Mouse (Mus musculus) embryonic facial prominence, embryonic 15.5 days (tissue): ENCODE data around the gene Klhl35. TPM values are rescaled to one million over a fixed set of nuclear protein-coding genes. Genes with fewer than 3 reads are reported as not detected.

ENCODE experiments used
- ATAC-seq: fragments of 200-750 bp; cut with Nextera tagmentation; 2 replicates; pipeline ENCODE4 v1.8.0; 2017; ENCODE audit warnings: low read depth, moderate TSS enrichment; ENCODE audit not compliant: insufficient number of reproducible peaks, low FRiP score, low TSS enrichment
- H3K27ac ChIP-seq: fragments of 300-500 bp; sonication (generic); replicated peaks from 2 replicates; pipeline ENCODE4 v1.5.1; 2015; ENCODE audit warnings: mild to moderate bottlenecking, inconsistent platforms
- H3K27me3 ChIP-seq: fragments of 300-500 bp; sonication (generic); 2 replicates; pipeline ENCODE4 v1.6.1; 2015; ENCODE audit warnings: inconsistent platforms
- H3K36me3 ChIP-seq: fragments of 300-500 bp; sonication (generic); 2 replicates; pipeline ENCODE4 v1.6.1; 2015; ENCODE audit warnings: mild to moderate bottlenecking, inconsistent platforms
- H3K4me1 ChIP-seq: fragments of 300-500 bp; sonication (generic); 2 replicates; pipeline ENCODE4 v1.6.1; 2015; ENCODE audit warnings: inconsistent platforms
- H3K4me2 ChIP-seq: fragments of 300-500 bp; sonication (generic); replicated peaks from 2 replicates; pipeline ENCODE4 v1.6.1; 2015; ENCODE audit warnings: mild to moderate bottlenecking, inconsistent platforms
- H3K4me3 ChIP-seq: fragments of 300-500 bp; sonication (generic); replicated peaks from 2 replicates; pipeline ENCODE4 v1.5.1; 2015; ENCODE audit warnings: mild to moderate bottlenecking, inconsistent platforms
- H3K9ac ChIP-seq: fragments of 300-500 bp; sonication (generic); 2 replicates; pipeline ENCODE4 v1.6.1; 2015; ENCODE audit warnings: inconsistent platforms
- H3K9me3 ChIP-seq: fragments of 300-500 bp; sonication (generic); replicated peaks from 2 replicates; pipeline ENCODE4 v1.6.1; 2016; ENCODE audit warnings: inconsistent platforms
- WGBS: fragments of 180-500 bp; shearing (Covaris S2); methylation state at CpG from one replicate; pipeline ENCODE4 v1.1.7; 2015; 5-methylcytosine and 5-hydroxymethylcytosine counted together
- polyA plus RNA-seq: library from polyadenylated mRNA; unstranded; fragments of >200 nt; fragmentation: Nextera tagmentation; extraction: Ambion mirVana; gene quantifications from 2 replicates; pipeline ENCODE4 v1.2.1, GENCODE M21; 2015

Klhl35 gene
- polyA plus RNA-seq, 1 experiment from 2014 or later: 0.96 TPM

GRCm38 (mm10) chr7:99434672-99435250 lies 31.0 kb upstream of the Klhl35 start:
- no peaks in the 10 kb centered on the region for H3K27me3 ChIP-seq
- H3K36me3 ChIP-seq: no peaks in the 10 kb centered on the region
- no peak for ATAC-seq
- H3K4me3 ChIP-seq: no peak overlapping the region
- H3K9ac ChIP-seq: no peak overlapping the region
- H3K4me1 ChIP-seq: peaks cover 25% of the 10 kb centered on the region
- H3K9me3 ChIP-seq: no peaks in the 10 kb centered on the region
- H3K4me2 ChIP-seq: no peak overlapping the region
- WGBS: 40% methylated on average over 12 of the region's 12 CpGs
- no peak overlapping the region for H3K27ac ChIP-seq

GRCm38 (mm10) chr7:99436530-99436929 lies 29.3 kb upstream of the Klhl35 start:
- no peak overlapping the region for H3K9ac ChIP-seq
- 15% methylated on average over 4 of the region's 4 CpGs for WGBS
- H3K36me3 ChIP-seq: no peaks in the 10 kb centered on the region
- H3K27ac ChIP-seq: no peak overlapping the region
- H3K4me1 ChIP-seq: peaks cover 23% of the 10 kb centered on the region
- H3K4me3 ChIP-seq: no peak overlapping the region
- H3K9me3 ChIP-seq: no peaks in the 10 kb centered on the region
- no peaks in the 10 kb centered on the region for H3K27me3 ChIP-seq
- H3K4me2 ChIP-seq: no peak overlapping the region
- no peak for ATAC-seq

GRCm38 (mm10) chr7:99438881-99439280 lies 26.9 kb upstream of the Klhl35 start:
- no peak overlapping the region for H3K27ac ChIP-seq

GRCm38 (mm10) chr7:99441534-99442072 lies 24.2 kb upstream of the Klhl35 start:
- Histone ChIP-seq H3K4me2 (no peak overlapping the region), H3K4me1 (peaks cover 12% of the 10 kb centered on the region), H3K27ac (0 out of 2 replicates have a peak overlapping the region, but pooled peaks have one; percentile 34), H3K27me3 (no peaks in the 10 kb centered on the region), H3K9me3 (no peaks in the 10 kb centered on the region), H3K4me3 (no peak overlapping the region), H3K36me3 (no peaks in the 10 kb centered on the region), H3K9ac (no peak overlapping the region)
- no peak for ATAC-seq
- WGBS: 25% methylated on average over 6 of the region's 6 CpGs

More at GRCm38 (mm10) chr7:99438881-99439280, 26.9 kb upstream of the Klhl35 start:
- 68% methylated on average over 10 of the region's 10 CpGs for WGBS
- Histone ChIP-seq H3K4me2 (no peak overlapping the region), H3K27me3 (no peaks in the 10 kb centered on the region), H3K9me3 (no peaks in the 10 kb centered on the region), H3K9ac (no peak overlapping the region), H3K4me1 (peaks cover 16% of the 10 kb centered on the region), H3K36me3 (no peaks in the 10 kb centered on the region), H3K4me3 (no peak overlapping the region)
- ATAC-seq: no peak

- Histone ChIP-seq H3K4me3 (no peak overlapping the region), H3K4me2 (no peak overlapping the region), H3K27me3 (no peaks in the 10 kb centered on the region), H3K27ac (no peak overlapping the region), H3K36me3 (no peaks in the 10 kb centered on the region), H3K4me1 (peaks cover 12% of the 10 kb centered on the region), H3K9me3 (no peaks in the 10 kb centered on the region), H3K9ac (no peak overlapping the region)
- no peak for ATAC-seq
- WGBS: 48% methylated on average over 5 of the region's 5 CpGs
Observed at GRCm38 (mm10) chr7:99443164-99443563, 22.6 kb upstream of the Klhl35 start.

GRCm38 (mm10) chr7:99444012-99444411 lies 21.8 kb upstream of the Klhl35 start:
- H3K9ac ChIP-seq: no peak overlapping the region
- H3K9me3 ChIP-seq: no peaks in the 10 kb centered on the region
- H3K36me3 ChIP-seq: no peaks in the 10 kb centered on the region
- WGBS: 64% methylated on average over 6 of the region's 6 CpGs
- H3K4me3 ChIP-seq: no peak overlapping the region
- no peak overlapping the region for H3K4me2 ChIP-seq
- H3K4me1 ChIP-seq: peaks cover 17% of the 10 kb centered on the region
- H3K27ac ChIP-seq: no peak overlapping the region
- no peak for ATAC-seq
- no peaks in the 10 kb centered on the region for H3K27me3 ChIP-seq

- Histone ChIP-seq H3K36me3 (no peaks in the 10 kb centered on the region), H3K4me2 (no peak overlapping the region), H3K27ac (no peak overlapping the region), H3K4me3 (no peak overlapping the region), H3K4me1 (peaks cover 25% of the 10 kb centered on the region), H3K9ac (no peak overlapping the region), H3K27me3 (no peaks in the 10 kb centered on the region), H3K9me3 (no peaks in the 10 kb centered on the region)
- WGBS: 83% methylated on average over 2 of the region's 2 CpGs
- ATAC-seq: no peak
Observed at GRCm38 (mm10) chr7:99445833-99446232, 20.0 kb upstream of the Klhl35 start.

- no peak for ATAC-seq
- H3K36me3 ChIP-seq: no peaks in the 10 kb centered on the region
- 58% methylated on average over 5 of the region's 5 CpGs for WGBS
- no peak overlapping the region for H3K27ac ChIP-seq
- H3K9me3 ChIP-seq: no peaks in the 10 kb centered on the region
- no peaks in the 10 kb centered on the region for H3K27me3 ChIP-seq
- H3K4me3 ChIP-seq: no peak overlapping the region
- H3K9ac ChIP-seq: no peak overlapping the region
- H3K4me1 ChIP-seq: peaks cover 13% of the 10 kb centered on the region; the same call in 1 of the 2 replicates
- H3K4me2 ChIP-seq: no peak overlapping the region
Observed at GRCm38 (mm10) chr7:99447323-99447722, 18.5 kb upstream of the Klhl35 start.

GRCm38 (mm10) chr7:99448619-99449018 lies 17.2 kb upstream of the Klhl35 start:
- no peak overlapping the region for H3K4me3 ChIP-seq
- peaks cover 13% of the 10 kb centered on the region; the same call in 1 of the 2 replicates for H3K4me1 ChIP-seq
- ATAC-seq: no peak
- H3K4me2 ChIP-seq: no peak overlapping the region
- no peak overlapping the region for H3K27ac ChIP-seq
- H3K9ac ChIP-seq: no peak overlapping the region
- WGBS: 73% methylated on average over 5 of the region's 5 CpGs
- no peaks in the 10 kb centered on the region for H3K27me3 ChIP-seq
- H3K36me3 ChIP-seq: no peaks in the 10 kb centered on the region
- H3K9me3 ChIP-seq: no peaks in the 10 kb centered on the region

- no peak overlapping the region for H3K9ac ChIP-seq
- no peaks in the 10 kb centered on the region for H3K27me3 ChIP-seq
- H3K4me2 ChIP-seq: no peak overlapping the region
- H3K27ac ChIP-seq: peak overlapping the region; percentile 25; the same call in 1 of the 2 replicates
- WGBS: 58% methylated on average over 8 of the region's 8 CpGs
- H3K4me1 ChIP-seq: peaks cover 13% of the 10 kb centered on the region; the same call in 1 of the 2 replicates
- no peaks in the 10 kb centered on the region for H3K9me3 ChIP-seq
- no peaks in the 10 kb centered on the region for H3K36me3 ChIP-seq
- no peak for ATAC-seq
- no peak overlapping the region for H3K4me3 ChIP-seq
Observed at GRCm38 (mm10) chr7:99449063-99449462, 16.7 kb upstream of the Klhl35 start.

- H3K9me3 ChIP-seq: no peaks in the 10 kb centered on the region
- WGBS: 43% methylated on average over 3 of the region's 3 CpGs
- H3K9ac ChIP-seq: no peak overlapping the region
- no peak overlapping the region for H3K4me2 ChIP-seq
- H3K27me3 ChIP-seq: no peaks in the 10 kb centered on the region
- peaks cover 13% of the 10 kb centered on the region; the same call in 1 of the 2 replicates for H3K4me1 ChIP-seq
- no peak overlapping the region for H3K27ac ChIP-seq
- ATAC-seq: no peak
- H3K36me3 ChIP-seq: no peaks in the 10 kb centered on the region
- no peak overlapping the region for H3K4me3 ChIP-seq
Observed at GRCm38 (mm10) chr7:99449751-99450150, 16.1 kb upstream of the Klhl35 start.

- H3K4me1 ChIP-seq: peaks cover 13% of the 10 kb centered on the region; the same call in 1 of the 2 replicates
- ATAC-seq: no peak
- H3K4me2 ChIP-seq: no peak overlapping the region
- WGBS: 1% methylated on average over 3 of the region's 3 CpGs
- H3K36me3 ChIP-seq: no peaks in the 10 kb centered on the region
- H3K9ac ChIP-seq: no peak overlapping the region
- no peak overlapping the region for H3K4me3 ChIP-seq
- no peak overlapping the region for H3K27ac ChIP-seq
- H3K9me3 ChIP-seq: no peaks in the 10 kb centered on the region
- no peaks in the 10 kb centered on the region for H3K27me3 ChIP-seq
Observed at GRCm38 (mm10) chr7:99450703-99451102, 15.1 kb upstream of the Klhl35 start.
